Mouse (Mus musculus): ENCODE data around the gene Rwdd2a. TPM values are rescaled to one million over a fixed set of nuclear protein-coding genes. Genes with fewer than 3 reads are reported as not detected.
"Not testable (repeated sequence)": the region's sequence is repeated elsewhere in the genome, so short reads cannot be mapped to it uniquely, and the experiment has no call there.

Gene Rwdd2a
- polyA plus RNA-seq, 1 experiment from 2014 or later, result 2.3 TPM

DNA sequence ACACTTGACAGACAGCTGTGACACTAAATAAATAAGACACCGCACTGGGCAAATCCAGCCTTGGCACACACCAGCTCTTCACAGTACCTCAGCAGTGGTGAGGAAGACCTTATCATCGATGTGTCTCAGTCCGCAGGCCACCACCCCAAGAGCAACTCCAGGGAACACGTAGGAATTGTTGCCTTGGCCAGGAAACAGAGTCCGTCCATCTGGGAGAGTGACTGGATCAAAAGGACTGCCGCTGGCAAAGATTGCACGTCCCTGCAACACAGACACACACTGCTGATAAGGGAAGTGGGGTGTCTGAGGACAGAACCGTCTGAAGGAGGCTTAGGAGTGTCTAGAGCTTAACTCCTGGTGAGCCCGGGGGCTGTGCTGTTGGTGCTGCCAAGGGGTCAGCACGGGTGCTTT is 22.6 kb downstream of the Rwdd2a start:
- H3K9me3 ChIP-seq; H3K4me3 ChIP-seq; H3K4me1 ChIP-seq; H3K4me2 ChIP-seq (replicated peaks); H3K36me3 ChIP-seq; H3K27me3 ChIP-seq; ATAC-seq (ENCODE audit: insufficient number of reproducible peaks, insufficient read depth, low FRiP score, low TSS enrichment); H3K9ac ChIP-seq; H3K27ac ChIP-seq: not testable (repeated sequence)
- WGBS, result 78% methylated on average over 10 of the region's 10 CpGs

DNA sequence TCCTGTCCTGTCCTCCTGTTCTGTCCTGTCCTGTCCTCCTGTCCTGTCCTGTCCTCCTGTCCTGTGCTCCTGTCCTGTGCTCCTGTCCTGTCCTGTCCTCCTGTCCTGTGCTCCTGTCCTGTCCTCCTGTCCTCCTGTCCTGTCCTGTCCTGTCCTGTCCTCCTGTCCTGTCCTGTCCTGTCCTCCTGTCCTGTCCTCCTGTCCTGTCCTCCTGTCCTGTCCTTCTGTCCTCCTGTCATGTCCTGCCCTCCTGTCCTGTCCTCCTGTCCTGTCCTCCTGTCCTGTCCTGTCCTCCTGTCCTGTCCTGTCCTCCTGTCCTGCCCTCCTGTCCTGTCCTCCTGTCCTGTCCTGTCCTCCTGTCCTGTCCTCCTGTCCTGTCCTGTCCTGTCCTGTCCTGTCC is 25.2 kb downstream of the Rwdd2a start:
- ATAC-seq (ENCODE audit: insufficient number of reproducible peaks, insufficient read depth, low FRiP score, low TSS enrichment); H3K27me3 ChIP-seq; H3K9ac ChIP-seq; H3K4me1 ChIP-seq; H3K36me3 ChIP-seq; H3K4me2 ChIP-seq (replicated peaks); H3K9me3 ChIP-seq; H3K27ac ChIP-seq; H3K4me3 ChIP-seq: not testable (repeated sequence)

DNA sequence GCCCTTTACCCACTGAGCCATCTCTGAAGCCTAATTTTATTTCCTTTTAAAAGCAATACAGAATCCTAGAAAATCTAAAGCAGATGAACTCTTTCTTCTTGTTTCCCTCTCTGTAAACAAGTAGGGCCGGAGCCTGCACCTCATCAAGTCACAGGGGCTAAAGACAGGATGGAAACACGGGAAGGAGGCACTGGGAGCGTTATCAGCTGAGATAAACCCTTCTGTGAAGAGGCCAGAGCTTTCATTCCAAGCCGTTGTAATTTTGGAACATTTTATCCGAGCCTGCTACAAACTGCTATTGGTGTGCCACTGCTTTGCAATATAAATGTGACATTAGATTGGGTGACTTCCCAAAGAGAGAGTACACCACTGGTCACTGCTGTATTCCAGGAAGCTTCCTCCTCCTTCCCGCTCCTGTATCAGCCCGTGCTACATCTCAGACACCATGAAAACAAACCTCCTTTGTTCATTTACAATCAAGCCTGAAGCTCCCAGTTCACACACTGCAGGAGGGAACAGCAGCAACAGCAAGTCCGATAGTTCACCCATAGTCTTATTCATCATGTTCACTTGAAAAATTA is 28.0 kb downstream of the Rwdd2a start:
- H3K4me1 ChIP-seq, result no peaks in the 10 kb centered on the region
- H3K4me2 ChIP-seq (replicated peaks), result no peak overlapping the region
- H3K36me3 ChIP-seq, result peaks cover 2% of the 10 kb centered on the region; the same call in 1 of the 2 replicates
- no peak overlapping the region for H3K9ac ChIP-seq
- H3K9me3 ChIP-seq, result no peaks in the 10 kb centered on the region
- no peak for ATAC-seq (ENCODE audit: insufficient number of reproducible peaks, insufficient read depth, low FRiP score, low TSS enrichment)
- no peaks in the 10 kb centered on the region for H3K27me3 ChIP-seq
- no peak overlapping the region for H3K4me3 ChIP-seq
- no peak overlapping the region for H3K27ac ChIP-seq
- WGBS, result 35% methylated on average over 8 of the region's 8 CpGs

DNA sequence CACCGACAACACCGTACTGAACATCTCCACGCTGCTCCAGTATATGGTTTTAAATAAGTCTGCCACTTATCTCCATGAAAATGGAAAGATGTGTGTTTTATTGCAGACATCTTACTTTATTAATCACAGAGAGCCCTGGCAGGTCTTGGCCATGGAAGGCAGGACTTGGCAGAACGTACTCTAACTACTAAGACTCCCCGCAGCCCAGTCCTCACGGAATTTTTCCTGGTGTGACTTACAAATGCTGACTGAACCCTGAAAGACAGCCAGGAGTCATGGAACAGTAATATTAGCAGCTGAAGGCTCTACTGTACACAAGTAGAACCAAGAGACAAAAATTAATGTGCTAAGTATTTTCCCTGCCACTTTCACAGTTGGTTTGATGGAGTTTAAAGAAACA is 34.0 kb downstream of the Rwdd2a start:
- ATAC-seq (ENCODE audit: insufficient number of reproducible peaks, insufficient read depth, low FRiP score, low TSS enrichment), result no peak
- Histone ChIP-seq H3K9ac (no peak overlapping the region), H3K27me3 (no peaks in the 10 kb centered on the region), H3K4me3 (no peak overlapping the region), H3K4me1 (no peaks in the 10 kb centered on the region), H3K9me3 (no peaks in the 10 kb centered on the region), H3K27ac (no peak overlapping the region), H3K36me3 (no peaks in the 10 kb centered on the region), H3K4me2 (replicated peaks) (no peak overlapping the region)
- WGBS, result 88% methylated on average over 6 of the region's 6 CpGs

DNA sequence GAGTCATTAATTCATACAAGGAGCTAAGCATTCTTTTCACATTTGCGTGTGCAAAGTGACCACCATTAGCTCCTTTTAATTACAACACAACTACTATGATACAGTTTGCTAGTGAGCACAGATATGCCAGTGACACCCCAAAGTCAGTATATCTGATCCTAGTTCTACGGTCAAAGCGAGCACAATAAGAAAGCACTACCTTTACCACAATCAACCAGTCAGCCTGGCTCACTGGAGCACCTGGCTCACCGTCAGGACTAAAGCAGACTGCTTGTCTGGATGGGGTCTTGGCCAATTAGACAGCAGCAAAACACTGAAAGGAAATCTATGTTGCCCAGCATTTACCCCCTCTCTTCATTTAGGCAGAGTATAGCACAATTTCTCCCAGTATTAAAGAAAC is 40.3 kb downstream of the Rwdd2a start:
- ATAC-seq (ENCODE audit: insufficient number of reproducible peaks, insufficient read depth, low FRiP score, low TSS enrichment), result no peak
- Histone ChIP-seq H3K4me2 (replicated peaks) (no peak overlapping the region), H3K4me1 (no peaks in the 10 kb centered on the region), H3K36me3 (no peaks in the 10 kb centered on the region), H3K9ac (no peak overlapping the region), H3K4me3 (no peak overlapping the region), H3K27ac (no peak overlapping the region), H3K9me3 (no peaks in the 10 kb centered on the region), H3K27me3 (no peaks in the 10 kb centered on the region)
- WGBS, result 91% methylated on average over 4 of the region's 4 CpGs

DNA sequence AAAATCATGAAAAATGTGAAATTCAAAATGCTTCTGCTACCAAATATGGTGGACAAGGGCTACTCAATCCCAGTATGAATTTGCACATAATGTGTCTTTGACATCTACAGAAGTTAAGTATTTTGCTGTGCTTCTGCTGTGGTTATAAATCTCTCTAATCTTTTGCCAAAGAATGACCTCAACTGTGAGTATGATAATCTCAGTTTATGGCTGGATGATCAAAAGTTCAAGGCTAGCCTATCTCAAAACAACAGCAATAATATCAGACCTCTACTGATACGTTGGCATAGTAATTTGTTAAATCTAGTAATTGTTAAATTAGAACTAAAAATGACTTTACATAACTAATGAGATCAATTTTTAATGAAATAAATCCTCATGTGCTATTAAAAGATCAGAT is 44.0 kb downstream of the Rwdd2a start:
- Histone ChIP-seq H3K9ac (no peak overlapping the region), H3K27me3 (no peaks in the 10 kb centered on the region), H3K27ac (no peak overlapping the region), H3K36me3 (no peaks in the 10 kb centered on the region), H3K4me3 (no peak overlapping the region), H3K9me3 (no peaks in the 10 kb centered on the region), H3K4me1 (peaks cover 3% of the 10 kb centered on the region; the same call in 1 of the 2 replicates), H3K4me2 (replicated peaks) (no peak overlapping the region)
- ATAC-seq (ENCODE audit: insufficient number of reproducible peaks, insufficient read depth, low FRiP score, low TSS enrichment), result no peak
- WGBS, result 86% methylated on average over 1 of the region's 1 CpGs

DNA sequence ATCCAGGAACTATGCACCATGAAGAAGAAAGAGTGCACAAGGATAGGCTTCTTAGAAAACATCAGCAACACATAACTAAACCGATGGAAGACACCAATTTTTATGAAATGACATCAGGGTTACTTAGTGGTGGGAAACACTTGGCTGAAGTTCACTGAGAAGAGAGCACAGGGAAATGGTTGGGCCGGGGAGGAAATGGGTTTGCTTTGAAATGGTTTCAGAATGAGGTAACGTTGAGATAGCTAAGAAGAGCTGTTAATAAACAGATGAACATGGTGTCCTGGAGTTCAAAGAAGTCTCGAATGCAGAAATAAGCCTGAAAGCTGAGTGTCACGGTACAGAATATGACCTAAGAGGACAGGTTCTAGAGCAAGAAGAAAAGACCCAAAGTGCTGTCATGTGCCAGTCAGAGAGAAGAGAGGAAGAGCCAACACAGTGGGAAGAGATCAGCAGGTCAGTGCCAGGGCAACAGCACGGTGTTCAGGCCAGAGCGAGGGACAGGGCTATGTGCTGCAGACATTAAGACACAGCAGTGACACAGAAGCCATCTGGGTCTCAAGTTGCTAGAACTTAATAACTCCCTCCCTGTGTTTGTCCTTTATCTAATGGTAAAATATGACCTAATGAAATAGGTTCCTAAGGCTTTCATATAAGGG is 46.2 kb downstream of the Rwdd2a start:
- H3K4me1 ChIP-seq, result peaks cover 3% of the 10 kb centered on the region; the same call in 1 of the 2 replicates
- no peaks in the 10 kb centered on the region for H3K27me3 ChIP-seq
- ATAC-seq (ENCODE audit: insufficient number of reproducible peaks, insufficient read depth, low FRiP score, low TSS enrichment), result no peak
- H3K9me3 ChIP-seq, result no peaks in the 10 kb centered on the region
- H3K27ac ChIP-seq, result no peak overlapping the region
- H3K36me3 ChIP-seq, result no peaks in the 10 kb centered on the region
- H3K9ac ChIP-seq, result no peak overlapping the region
- 79% methylated on average over 7 of the region's 7 CpGs for whole genome bisulfite sequencing
- no peak overlapping the region for H3K4me2 ChIP-seq (replicated peaks)
- H3K4me3 ChIP-seq, result no peak overlapping the region

DNA sequence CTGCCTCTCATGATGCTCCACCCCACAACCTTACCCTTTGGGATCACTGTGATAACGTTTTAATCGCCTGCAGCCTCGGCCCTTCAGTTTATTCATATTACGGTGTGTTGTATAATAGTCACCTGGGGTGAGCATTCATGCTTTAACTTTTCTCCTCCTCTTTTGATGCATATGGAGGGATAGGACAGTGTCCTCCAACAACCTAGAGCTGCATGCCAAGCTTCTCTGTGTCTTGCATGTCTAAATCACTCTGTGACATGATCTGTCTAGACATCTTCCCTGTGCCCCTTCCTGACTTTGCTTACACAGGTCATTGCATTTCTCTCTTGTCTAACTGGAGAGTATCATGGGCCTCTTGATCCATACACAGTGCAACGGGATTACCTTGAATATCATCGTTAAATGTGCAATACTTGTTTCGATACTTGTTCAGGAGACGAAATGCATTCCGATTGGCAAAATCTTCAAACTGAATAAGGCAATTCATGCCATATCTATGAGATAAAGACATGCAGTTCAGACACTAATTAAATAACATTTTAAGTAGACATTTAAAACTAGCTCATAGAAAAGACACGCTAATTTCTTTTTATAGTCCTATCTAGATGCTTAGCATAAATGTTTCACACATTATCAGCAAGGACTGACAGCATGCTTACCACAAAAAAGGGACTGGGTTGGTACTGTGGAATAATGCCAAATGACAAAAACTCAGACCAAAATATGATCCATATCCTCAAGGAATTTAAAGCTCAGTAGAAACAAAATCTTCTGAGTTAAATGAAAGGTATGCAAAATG is 47.7 kb downstream of the Rwdd2a start:
- Histone ChIP-seq H3K9ac (no peak overlapping the region), H3K4me2 (replicated peaks) (no peak overlapping the region), H3K9me3 (no peaks in the 10 kb centered on the region), H3K4me1 (peaks cover 3% of the 10 kb centered on the region; the same call in 1 of the 2 replicates), H3K36me3 (no peaks in the 10 kb centered on the region), H3K27me3 (no peaks in the 10 kb centered on the region), H3K4me3 (no peak overlapping the region), H3K27ac (no peak overlapping the region)
- ATAC-seq (ENCODE audit: insufficient number of reproducible peaks, insufficient read depth, low FRiP score, low TSS enrichment), result no peak; the same call in 1 of the 2 replicates
- 75% methylated on average over 10 of the region's 10 CpGs for WGBS

DNA sequence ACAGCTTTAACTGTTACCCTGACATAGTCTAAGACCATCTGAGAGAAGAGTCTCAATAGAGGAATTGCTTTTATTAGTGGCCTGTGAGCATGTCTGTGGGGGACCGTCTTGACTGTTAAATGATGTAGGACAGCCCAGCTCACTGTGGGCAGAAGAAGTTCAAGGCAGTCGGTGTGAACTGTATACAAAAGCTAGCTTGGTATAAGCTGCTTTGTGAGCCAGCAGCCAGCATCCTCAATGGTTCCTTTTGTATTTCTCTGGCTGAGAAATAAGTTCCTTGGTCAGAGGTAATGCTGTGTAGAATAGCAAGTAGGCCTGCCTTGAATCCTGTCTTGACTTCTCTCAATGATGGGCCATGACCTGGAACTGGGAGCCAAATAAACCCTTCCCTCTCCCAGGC is 50.3 kb downstream of the Rwdd2a start:
- no peaks in the 10 kb centered on the region for H3K27me3 ChIP-seq

DNA sequence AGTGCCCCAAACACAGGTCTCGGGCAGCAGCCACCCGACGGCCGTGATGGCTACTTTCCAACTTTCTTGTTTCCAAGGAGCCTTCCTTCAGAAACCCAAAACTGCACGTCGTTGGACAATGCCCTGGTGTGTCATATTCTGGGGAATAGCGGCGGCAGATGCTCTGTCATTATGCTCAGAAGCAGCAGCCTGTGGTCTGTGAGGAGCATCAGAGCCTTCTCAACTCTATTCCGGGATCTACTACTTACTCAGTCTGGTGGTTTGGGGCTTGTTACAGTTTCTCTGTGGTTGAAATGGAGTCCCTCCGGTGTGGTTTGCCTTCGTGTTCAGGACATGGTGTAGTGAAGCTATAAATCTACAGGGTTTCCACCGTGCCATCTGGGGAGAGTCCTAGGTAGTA is 52.2 kb downstream of the Rwdd2a start:
- no peak overlapping the region for H3K27ac ChIP-seq
- no peaks in the 10 kb centered on the region for H3K9me3 ChIP-seq
- ATAC-seq (ENCODE audit: insufficient number of reproducible peaks, insufficient read depth, low FRiP score, low TSS enrichment), result no peak
- H3K9ac ChIP-seq, result no peak overlapping the region
- H3K4me2 ChIP-seq (replicated peaks), result no peak overlapping the region
- H3K4me1 ChIP-seq, result peaks cover 3% of the 10 kb centered on the region; the same call in 1 of the 2 replicates
- WGBS, result 89% methylated on average over 12 of the region's 12 CpGs
- no peaks in the 10 kb centered on the region for H3K27me3 ChIP-seq
- no peak overlapping the region for H3K4me3 ChIP-seq
- H3K36me3 ChIP-seq, result no peaks in the 10 kb centered on the region

More for the DNA sequence above, 50.3 kb downstream of the Rwdd2a start:
- H3K9ac ChIP-seq, result no peak overlapping the region
- peaks cover 3% of the 10 kb centered on the region; the same call in 1 of the 2 replicates for H3K4me1 ChIP-seq
- no peaks in the 10 kb centered on the region for H3K9me3 ChIP-seq
- no peaks in the 10 kb centered on the region for H3K36me3 ChIP-seq
- WGBS, result 77% methylated on average over 2 of the region's 2 CpGs
- ATAC-seq (ENCODE audit: insufficient number of reproducible peaks, insufficient read depth, low FRiP score, low TSS enrichment), result no peak
- H3K27ac ChIP-seq, result no peak overlapping the region
- no peak overlapping the region for H3K4me2 ChIP-seq (replicated peaks)
- H3K4me3 ChIP-seq, result no peak overlapping the region

Measured in embryonic facial prominence, embryonic 12.5 days (tissue).